Mouse (Mus musculus): ENCODE results near the gene Gls2.

- TF ChIP-seq POLR2A (IDR thresholded peaks at IDR 0.05; ENCODE audit: insufficient read length, low read depth) (no peak), TCF12 (IDR thresholded peaks at IDR 0.05; ENCODE audit: insufficient read depth, poor library complexity, severe bottlenecking) (no peak), MYOG (IDR thresholded peaks at IDR 0.05; ENCODE audit: control insufficient read depth in 1 of 3, insufficient read depth in 1 of 3, insufficient read length in 2 of 3, low read depth in 2 of 3) (no peak)
Observed at GRCm38 (mm10) chr10:128227592-128227991, 33.3 kb downstream of the Gls2 start.
